Mouse (Mus musculus) hindbrain, embryonic 14.5 days (tissue): Measurements from ENCODE around the gene Itga1. TPM values are rescaled to one million over a fixed set of nuclear protein-coding genes. Genes with fewer than 3 reads are reported as not detected.

Source experiments
- ATAC-seq: fragments of 200-750 bp; cut with Nextera tagmentation; 2 replicates; pipeline ENCODE4 v1.8.0; 2017; ENCODE audit warnings: moderate number of reproducible peaks, mild to moderate bottlenecking, moderate TSS enrichment, moderate library complexity; ENCODE audit not compliant: low FRiP score
- DNase-seq: peaks from one replicate; pipeline ENCODE4 v3.0.0-alpha.2; 2015; ENCODE audit warnings: low spot score
- H3K27ac ChIP-seq: fragments of 300-500 bp; sonication (generic); 2 replicates; pipeline ENCODE4 v1.5.1; 2014; ENCODE audit warnings: mild to moderate bottlenecking, moderate library complexity
- H3K27me3 ChIP-seq: fragments of 300-500 bp; sonication (generic); 2 replicates; pipeline ENCODE4 v1.6.1; 2014; ENCODE audit warnings: mild to moderate bottlenecking, low read length, mixed read lengths; ENCODE audit not compliant: control insufficient read depth, insufficient read depth
- H3K36me3 ChIP-seq: fragments of 300-500 bp; sonication (generic); replicated peaks from 2 replicates; pipeline ENCODE4 v1.6.1; 2014; ENCODE audit not compliant: control insufficient read depth, insufficient read depth
- H3K4me1 ChIP-seq: fragments of 300-500 bp; sonication (generic); replicated peaks from 2 replicates; pipeline ENCODE4 v1.6.1; 2014; ENCODE audit warnings: antibody characterized with exemption, low read length, mixed read lengths; ENCODE audit not compliant: control insufficient read depth, insufficient read depth
- H3K4me2 ChIP-seq: fragments of 300-500 bp; sonication (generic); replicated peaks from 2 replicates; pipeline ENCODE4 v1.6.1; 2014; ENCODE audit warnings: mild to moderate bottlenecking, moderate library complexity
- H3K4me3 ChIP-seq: fragments of 300-500 bp; sonication (generic); replicated peaks from 2 replicates; pipeline ENCODE4 v1.5.1; 2014; ENCODE audit warnings: mild to moderate bottlenecking, low read length
- H3K9ac ChIP-seq: fragments of 300-500 bp; sonication (generic); 2 replicates; pipeline ENCODE4 v1.6.1; 2014
- H3K9me3 ChIP-seq: fragments of 300-500 bp; sonication (generic); 2 replicates; pipeline ENCODE4 v1.6.1; 2016; ENCODE audit warnings: low read length; ENCODE audit not compliant: control insufficient read depth
- WGBS: fragments of 180-500 bp; shearing (Covaris S2); extraction: QIAGEN DNeasy Blood & Tissue Kit; methylation state at CpG from one replicate; pipeline ENCODE4 v1.1.7; 2014; 5-methylcytosine and 5-hydroxymethylcytosine counted together
- polyA plus RNA-seq: library from polyadenylated mRNA; unstranded; fragments of >200 nt; fragmentation: Nextera tagmentation; extraction: Ambion mirVana; gene quantifications from 2 replicates; pipeline ENCODE4 v1.2.1, GENCODE M21; 2014

Gene Itga1
- polyA plus RNA-seq, 1 experiment from 2014 or later: 8.7 TPM

GRCm38 (mm10) chr13:114954516-114954915, 147.2 kb downstream of the Itga1 start:
- ATAC-seq (no peak), DNase-seq (no peak)
- Histone ChIP-seq H3K27ac (no peak overlapping the region), H3K9ac (no peak overlapping the region), H3K27me3 (no peaks in the 10 kb centered on the region), H3K4me2 (no peak overlapping the region), H3K36me3 (no peaks in the 10 kb centered on the region), H3K9me3 (no peaks in the 10 kb centered on the region), H3K4me3 (no peak overlapping the region), H3K4me1 (no peaks in the 10 kb centered on the region)

- ATAC-seq (no peak), DNase-seq (no peak)
- WGBS: 87% methylated on average over 7 of the region's 7 CpGs
- H3K9me3 ChIP-seq: no peaks in the 10 kb centered on the region
- H3K4me1 ChIP-seq: peaks cover 9% of the 10 kb centered on the region; the same call in 1 of the 2 replicates
- H3K27ac ChIP-seq: no peak overlapping the region
- H3K27me3 ChIP-seq: peaks cover 5% of the 10 kb centered on the region; the same call in 1 of the 2 replicates
- no peak overlapping the region for H3K4me2 ChIP-seq
- H3K9ac ChIP-seq: no peak overlapping the region
- H3K36me3 ChIP-seq: no peaks in the 10 kb centered on the region
- no peak overlapping the region for H3K4me3 ChIP-seq
Measured at GRCm38 (mm10) chr13:114933541-114933940, 168.2 kb downstream of the Itga1 start.

GRCm38 (mm10) chr13:114931775-114932294, 169.9 kb downstream of the Itga1 start, which contains the start of gene Itga2:
Gene Itga2 (minus strand): TSS chr13:114932100.
- H3K4me3 ChIP-seq: peak within 1 kb of the TSS; percentile 36
- WGBS: 2% methylated on average over 28 of the region's 28 CpGs
- H3K9ac ChIP-seq: peak within 1 kb of the TSS; percentile 39
- ATAC-seq: peak; percentile 76; the same call in 1 of the 2 replicates
- H3K27ac ChIP-seq: no peak within 1 kb of the TSS
- H3K4me2 ChIP-seq: peak within 1 kb of the TSS; percentile 86
- H3K36me3 ChIP-seq: no peaks in the 10 kb centered on the region
- peaks cover 9% of the 10 kb centered on the region; the same call in 1 of the 2 replicates for H3K4me1 ChIP-seq
- H3K9me3 ChIP-seq: no peaks in the 10 kb centered on the region
- peak; percentile 45 for DNase-seq
- peaks cover 5% of the 10 kb centered on the region; the same call in 1 of the 2 replicates for H3K27me3 ChIP-seq

GRCm38 (mm10) chr13:114930996-114931649, 170.6 kb downstream of the Itga1 start:
- Histone ChIP-seq H3K27me3 (peaks cover 5% of the 10 kb centered on the region; the same call in 1 of the 2 replicates), H3K9ac (peak overlapping the region; percentile 39; the same call in 1 of the 2 replicates), H3K27ac (no peak overlapping the region), H3K9me3 (no peaks in the 10 kb centered on the region), H3K4me1 (peaks cover 9% of the 10 kb centered on the region; the same call in 1 of the 2 replicates), H3K36me3 (no peaks in the 10 kb centered on the region), H3K4me3 (peak overlapping the region; percentile 36), H3K4me2 (peak overlapping the region; percentile 86)
- DNase-seq (no peak), ATAC-seq (peak; percentile 24; the same call in 1 of the 2 replicates)
- WGBS: 2% methylated on average over 10 of the region's 10 CpGs

DNA sequence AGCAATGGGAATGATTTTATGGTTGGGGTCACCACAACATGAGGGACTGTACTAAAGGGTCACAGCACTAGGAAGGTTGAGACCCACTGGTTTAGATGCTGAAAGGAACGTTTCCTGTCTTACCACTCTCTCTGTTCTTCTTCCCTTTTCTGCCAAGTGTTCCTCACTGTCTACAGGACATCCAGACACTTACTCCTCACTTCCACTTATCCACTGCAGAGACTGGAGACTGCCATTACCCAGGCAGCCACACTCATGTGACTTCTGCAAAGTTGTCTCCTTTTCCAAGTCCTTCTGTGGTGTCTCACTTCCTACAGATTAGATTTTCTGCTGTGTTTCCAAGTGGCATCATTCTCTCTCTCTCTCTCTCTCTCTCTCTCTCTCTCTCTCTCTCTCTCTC, 177.0 kb downstream of the Itga1 start:
- Histone ChIP-seq H3K27me3 (no peaks in the 10 kb centered on the region), H3K4me1 (0 out of 2 replicates have a peak, but pooled peaks cover 5% of the 10 kb centered on the region), H3K36me3 (no peaks in the 10 kb centered on the region), H3K4me2 (no peak overlapping the region), H3K9me3 (peaks cover 4% of the 10 kb centered on the region; the same call in 1 of the 2 replicates), H3K4me3 (no peak overlapping the region), H3K9ac (no peak overlapping the region), H3K27ac (no peak overlapping the region)
- ATAC-seq (no peak), DNase-seq (no peak)
- WGBS: 71% methylated on average over 1 of the region's 1 CpGs

DNA sequence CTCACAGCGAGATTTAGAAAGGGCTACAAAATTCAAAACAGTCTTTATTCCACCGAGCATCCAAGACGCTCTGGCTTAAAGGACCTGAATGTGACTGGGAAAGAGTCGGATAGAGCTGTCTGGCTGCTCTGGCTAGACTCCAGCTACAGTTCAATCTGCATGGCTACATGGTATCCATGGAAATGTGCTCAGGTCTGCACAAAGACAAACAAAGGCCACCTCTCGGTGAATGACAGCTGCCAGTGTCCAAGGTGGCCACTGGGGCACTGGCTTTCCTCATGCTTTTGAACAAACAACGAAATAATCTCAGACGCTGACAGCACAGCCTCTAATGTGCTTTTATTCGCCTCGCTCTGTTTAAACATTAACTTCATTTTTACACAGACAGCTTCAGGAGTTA, 178.4 kb downstream of the Itga1 start:
- Histone ChIP-seq H3K36me3 (no peaks in the 10 kb centered on the region), H3K9ac (no peak overlapping the region), H3K4me3 (no peak overlapping the region), H3K4me2 (peak overlapping the region; percentile 18), H3K9me3 (peaks cover 5% of the 10 kb centered on the region; the same call in 1 of the 2 replicates), H3K4me1 (0 out of 2 replicates have a peak, but pooled peaks cover 5% of the 10 kb centered on the region), H3K27ac (peak overlapping the region; percentile 46; the same call in 1 of the 2 replicates), H3K27me3 (no peaks in the 10 kb centered on the region)
- ATAC-seq: peak; percentile 92
- peak; percentile 70 for DNase-seq
- WGBS: 9% methylated on average over 9 of the region's 9 CpGs

DNA sequence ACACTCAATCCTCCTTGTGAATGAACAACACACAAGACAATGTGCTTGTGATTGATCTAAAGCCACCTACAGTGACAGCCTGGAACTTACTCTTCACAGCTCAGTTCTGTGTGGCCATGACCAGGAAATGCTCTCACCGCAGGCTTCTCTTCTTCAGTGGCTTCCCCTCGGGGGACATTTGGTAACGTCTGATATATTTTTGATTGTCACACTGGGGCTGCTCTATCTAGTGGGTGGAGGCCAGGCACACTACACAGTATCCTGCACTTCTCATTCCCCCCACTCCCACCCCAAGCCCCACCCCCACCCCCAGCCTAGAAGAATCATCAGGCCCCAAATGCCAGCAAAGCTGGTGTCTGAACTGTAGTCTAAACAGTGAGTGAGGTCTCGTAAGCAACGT, 186.0 kb downstream of the Itga1 start:
- no peak overlapping the region for H3K27ac ChIP-seq
- H3K36me3 ChIP-seq: no peaks in the 10 kb centered on the region
- 69% methylated on average over 5 of the region's 5 CpGs for WGBS
- no peak overlapping the region for H3K4me3 ChIP-seq
- no peaks in the 10 kb centered on the region for H3K27me3 ChIP-seq
- no peak overlapping the region for H3K4me2 ChIP-seq
- DNase-seq: no peak
- H3K9me3 ChIP-seq: peaks cover 5% of the 10 kb centered on the region; the same call in 1 of the 2 replicates
- no peak for ATAC-seq
- H3K4me1 ChIP-seq: no peaks in the 10 kb centered on the region
- H3K9ac ChIP-seq: no peak overlapping the region

DNA sequence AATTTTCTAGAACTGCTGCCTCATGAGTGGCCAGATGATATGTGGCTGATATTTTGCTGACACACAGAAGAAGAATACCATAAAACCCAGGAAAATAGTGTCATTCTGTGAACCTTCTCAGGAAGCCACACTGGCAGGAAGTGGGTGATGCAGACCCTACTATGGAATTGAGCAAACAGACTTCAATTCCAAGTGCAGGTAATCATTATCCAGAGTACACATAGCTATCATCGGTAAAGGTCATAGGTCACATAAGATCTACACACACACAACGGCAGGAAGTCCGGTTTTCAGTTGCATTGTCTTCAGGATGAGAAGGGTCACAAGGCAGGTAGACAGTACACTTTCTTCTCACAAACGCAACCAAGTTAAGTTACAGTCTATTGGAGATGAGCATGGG, 186.8 kb downstream of the Itga1 start:
- no peak overlapping the region for H3K9ac ChIP-seq
- H3K4me2 ChIP-seq: no peak overlapping the region
- H3K4me3 ChIP-seq: no peak overlapping the region
- DNase-seq (no peak), ATAC-seq (no peak)
- H3K36me3 ChIP-seq: no peaks in the 10 kb centered on the region
- H3K27ac ChIP-seq: no peak overlapping the region
- 83% methylated on average over 4 of the region's 4 CpGs for WGBS
- no peaks in the 10 kb centered on the region for H3K4me1 ChIP-seq
- H3K9me3 ChIP-seq: peaks cover 3% of the 10 kb centered on the region; the same call in 1 of the 2 replicates
- no peaks in the 10 kb centered on the region for H3K27me3 ChIP-seq

DNA sequence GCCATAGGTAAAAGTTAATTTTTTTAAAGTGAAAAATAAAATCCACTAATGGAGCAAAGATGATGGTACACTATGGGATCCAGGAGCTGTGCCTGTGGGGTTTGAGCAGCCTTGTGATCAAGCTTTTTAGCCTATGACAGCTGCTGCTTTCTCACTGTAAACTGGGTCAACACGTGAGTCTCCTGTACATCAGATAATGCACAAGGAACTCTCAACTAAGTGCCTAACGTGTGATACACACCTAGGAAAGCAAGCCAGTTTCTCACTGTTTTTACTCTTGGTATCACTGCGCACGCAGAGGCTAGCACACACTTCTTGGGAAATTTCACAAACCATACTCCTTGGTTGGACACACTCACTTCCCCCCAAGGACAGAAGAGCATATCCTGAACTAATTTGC, 187.2 kb downstream of the Itga1 start:
- ATAC-seq: no peak

More for the DNA sequence above, 187.2 kb downstream of the Itga1 start:
- H3K27ac ChIP-seq: no peak overlapping the region
- H3K36me3 ChIP-seq: no peaks in the 10 kb centered on the region
- H3K9ac ChIP-seq: no peak overlapping the region
- no peaks in the 10 kb centered on the region for H3K27me3 ChIP-seq
- H3K4me2 ChIP-seq: no peak overlapping the region
- H3K4me1 ChIP-seq: no peaks in the 10 kb centered on the region
- DNase-seq: no peak
- 92% methylated on average over 4 of the region's 4 CpGs for WGBS
- H3K4me3 ChIP-seq: no peak overlapping the region
- H3K9me3 ChIP-seq: no peaks in the 10 kb centered on the region
